Mouse (Mus musculus) midbrain, postnatal 0 days (tissue): Measurements from ENCODE around the gene Ehd1. TPM values are rescaled to one million over a fixed set of nuclear protein-coding genes. Genes with fewer than 3 reads are reported as not detected.
A peak's percentile ranks its signal among the peaks of the same experiment; 100 is the strongest.

ENCODE experiments used
- ATAC-seq: fragments of 200-750 bp; cut with Nextera tagmentation; 2 replicates; pipeline ENCODE4 v1.8.0; 2017; ENCODE audit warnings: moderate number of reproducible peaks, mild to moderate bottlenecking, moderate TSS enrichment, moderate library complexity; ENCODE audit not compliant: low FRiP score
- DNase-seq: peaks from one replicate; pipeline ENCODE4 v3.0.0-alpha.2; 2015; ENCODE audit warnings: low spot score
- H3K27ac ChIP-seq: fragments of 300-500 bp; sonication (generic); 2 replicates; pipeline ENCODE4 v1.5.1; 2014; ENCODE audit warnings: low read depth, mild to moderate bottlenecking, low read length, mixed read lengths
- H3K27me3 ChIP-seq: fragments of 300-500 bp; sonication (generic); 2 replicates; pipeline ENCODE4 v1.6.1; 2014; ENCODE audit warnings: low read length, control low read depth, mixed read lengths; ENCODE audit not compliant: insufficient read depth
- H3K36me3 ChIP-seq: fragments of 300-500 bp; sonication (generic); 2 replicates; pipeline ENCODE4 v1.6.1; 2014; ENCODE audit warnings: low read length, control low read depth, mixed read lengths; ENCODE audit not compliant: insufficient read depth
- H3K4me1 ChIP-seq: fragments of 300-500 bp; sonication (generic); 2 replicates; pipeline ENCODE4 v1.6.1; 2014; ENCODE audit warnings: mild to moderate bottlenecking, control low read depth, antibody characterized with exemption, low read length, mixed read lengths; ENCODE audit not compliant: insufficient read depth
- H3K4me2 ChIP-seq: fragments of 300-500 bp; sonication (generic); 2 replicates; pipeline ENCODE4 v1.6.1; 2014; ENCODE audit warnings: low read depth, mild to moderate bottlenecking, low read length, mixed read lengths; ENCODE audit not compliant: poor library complexity, severe bottlenecking
- H3K4me3 ChIP-seq: fragments of 300-500 bp; sonication (generic); 2 replicates; pipeline ENCODE4 v1.5.1; 2014; ENCODE audit warnings: low read depth, mild to moderate bottlenecking, low read length, moderate library complexity
- H3K9ac ChIP-seq: fragments of 300-500 bp; sonication (generic); replicated peaks from 2 replicates; pipeline ENCODE4 v1.6.1; 2014; ENCODE audit warnings: mild to moderate bottlenecking, low read length, moderate library complexity, mixed read lengths; ENCODE audit not compliant: poor library complexity, severe bottlenecking
- H3K9me3 ChIP-seq: fragments of 300-500 bp; sonication (generic); 2 replicates; pipeline ENCODE4 v1.6.1; 2016; ENCODE audit warnings: low read length, control low read depth
- CTCF ChIP-seq: IDR thresholded peaks from 2 replicates; pipeline ENCODE4 v1.5.1; 2016; ENCODE audit warnings: antibody characterized with exemption, mild to moderate bottlenecking
- WGBS: fragments of 180-500 bp; shearing (Covaris S2); extraction: QIAGEN DNeasy Blood & Tissue Kit; methylation state at CpG from one replicate; pipeline ENCODE4 v1.1.7; 2014; 5-methylcytosine and 5-hydroxymethylcytosine counted together
- polyA plus RNA-seq: library from polyadenylated mRNA; unstranded; fragments of >200 nt; fragmentation: Nextera tagmentation; extraction: Ambion mirVana; gene quantifications from 2 replicates; pipeline ENCODE4 v1.2.1, GENCODE M21; 2015
- total RNA-seq: library from RNA; depleted of rRNA; stranded (reverse); fragments of >200 nt; gene quantifications from 2 replicates; pipeline ENCODE4 v1.2.3, GENCODE M21; 2014

The Ehd1 gene
- total and polyA plus RNA-seq, 2 experiments from 2014 or later = 74.0 to 139 TPM

DNA sequence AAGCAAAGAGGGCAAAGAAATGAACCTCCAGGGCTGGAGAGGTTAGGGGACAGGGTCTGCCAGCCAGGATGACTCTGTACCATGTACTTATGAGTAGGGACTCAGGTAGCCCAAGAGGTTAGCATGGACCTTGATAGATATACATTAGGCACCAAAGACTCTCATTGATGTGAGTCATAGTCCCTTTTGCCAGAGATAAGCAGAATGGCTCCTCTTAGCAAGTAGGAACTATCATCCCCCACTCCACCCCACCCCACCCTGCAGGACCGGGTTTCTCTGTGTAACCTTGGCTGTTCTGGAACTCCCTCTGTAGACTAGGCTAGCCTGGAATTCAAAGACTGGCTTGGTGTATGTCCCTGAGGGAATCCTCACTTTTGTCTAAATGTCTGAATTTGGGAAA lies 36.4 kb upstream of the Ehd1 start:
- Histone ChIP-seq H3K4me1 (peaks cover 6% of the 10 kb centered on the region), H3K9me3 (no peaks in the 10 kb centered on the region), H3K27ac (no peak overlapping the region), H3K27me3 (no peaks in the 10 kb centered on the region), H3K4me2 (no peak overlapping the region), H3K36me3 (peaks cover 15% of the 10 kb centered on the region), H3K4me3 (no peak overlapping the region), H3K9ac (no peak overlapping the region)
- no peak for TF ChIP-seq CTCF
- DNase-seq = no peak
- 70% methylated on average over 1 of the region's 1 CpGs for WGBS
- ATAC-seq = no peak

DNA sequence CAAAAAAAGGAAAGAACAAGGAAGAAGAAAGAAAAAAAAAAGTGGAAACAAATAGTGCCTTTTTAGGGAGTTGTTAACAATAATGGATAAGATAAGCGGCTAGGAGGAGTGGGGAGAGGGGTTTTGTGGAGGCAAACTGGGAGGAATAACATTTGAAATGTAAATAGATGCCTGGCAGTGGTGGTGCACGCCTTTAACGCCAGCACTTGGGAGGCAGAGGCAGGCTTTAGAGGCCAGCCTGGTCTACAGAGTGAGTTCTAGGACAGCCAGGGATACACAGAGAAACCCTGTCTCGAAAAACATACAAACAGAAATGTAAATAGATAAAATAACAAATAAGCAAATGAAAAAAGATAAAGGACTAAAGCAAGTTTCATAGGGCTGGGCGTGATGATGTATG lies 35.8 kb upstream of the Ehd1 start:
- Histone ChIP-seq H3K27me3 (no peaks in the 10 kb centered on the region), H3K9ac (no peak overlapping the region), H3K9me3 (no peaks in the 10 kb centered on the region), H3K27ac (0 out of 2 replicates have a peak overlapping the region, but pooled peaks have one; percentile 32), H3K4me1 (peaks cover 6% of the 10 kb centered on the region), H3K4me3 (no peak overlapping the region), H3K36me3 (peaks cover 18% of the 10 kb centered on the region), H3K4me2 (no peak overlapping the region)
- 37% methylated on average over 5 of the region's 5 CpGs for whole genome bisulfite sequencing
- TF ChIP-seq CTCF = no peak
- DNase-seq (no peak), ATAC-seq (no peak)

DNA sequence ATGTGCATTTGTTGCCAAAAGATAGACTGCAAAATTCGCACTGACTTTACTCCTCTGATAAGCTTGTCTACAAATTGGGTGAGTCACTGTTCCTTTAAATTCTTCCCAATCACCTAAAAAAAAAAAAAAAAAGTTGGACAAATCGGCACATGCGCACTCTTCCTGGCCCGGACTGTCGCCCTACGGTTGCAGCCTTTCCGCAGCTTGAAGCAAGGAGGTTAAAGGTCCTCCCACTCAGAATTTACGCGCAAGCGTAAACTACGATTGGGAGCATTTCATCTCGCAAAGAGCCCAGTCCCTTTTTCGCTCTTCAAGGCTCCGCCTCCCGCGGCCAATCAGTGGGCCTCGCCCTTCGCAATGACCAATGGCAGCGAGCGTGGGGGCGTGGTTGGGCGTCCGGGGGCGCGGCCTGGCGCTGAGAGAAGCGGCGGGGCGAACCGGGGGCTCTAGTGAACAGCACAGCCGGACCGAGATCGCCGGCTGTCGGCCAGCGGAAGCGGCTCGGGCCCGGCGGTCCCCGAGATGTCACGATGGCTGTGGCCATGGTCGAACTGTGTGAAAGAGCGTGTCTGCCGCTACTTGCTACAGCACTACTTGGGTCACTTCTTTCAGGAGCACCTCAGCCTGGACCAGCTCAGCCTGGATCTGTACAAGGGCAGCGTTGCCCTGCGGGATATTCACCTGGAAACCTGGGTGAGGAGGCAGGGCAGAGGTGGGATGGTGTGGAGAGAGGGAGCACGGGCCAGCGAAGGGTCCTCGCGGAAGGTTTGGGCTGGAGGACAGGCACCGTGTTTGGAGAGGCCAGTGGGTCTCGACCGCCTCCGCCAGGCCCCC lies 35.0 kb upstream of the Ehd1 start, which contains the start of gene Atg2a:
Gene Atg2a, plus strand, starts transcription at position 395 of the 834 bp plus-strand sequence.
- peak within 1 kb of the TSS; percentile 88 for H3K4me3 ChIP-seq
- H3K4me2 ChIP-seq = peak within 1 kb of the TSS; percentile 91
- peaks cover 26% of the 10 kb centered on the region for H3K36me3 ChIP-seq
- DNase-seq (peak; percentile 100), ATAC-seq (peak; percentile 94)
- peak within 1 kb of the TSS; percentile 84 for H3K9ac ChIP-seq
- WGBS = under 1% methylated on average over 55 of the region's 55 CpGs
- H3K27me3 ChIP-seq = no peaks in the 10 kb centered on the region
- no peaks in the 10 kb centered on the region for H3K9me3 ChIP-seq
- peak within 1 kb of the TSS; percentile 62 for H3K27ac ChIP-seq
- TF ChIP-seq CTCF = peak; percentile 33
- H3K4me1 ChIP-seq = peaks cover 6% of the 10 kb centered on the region

DNA sequence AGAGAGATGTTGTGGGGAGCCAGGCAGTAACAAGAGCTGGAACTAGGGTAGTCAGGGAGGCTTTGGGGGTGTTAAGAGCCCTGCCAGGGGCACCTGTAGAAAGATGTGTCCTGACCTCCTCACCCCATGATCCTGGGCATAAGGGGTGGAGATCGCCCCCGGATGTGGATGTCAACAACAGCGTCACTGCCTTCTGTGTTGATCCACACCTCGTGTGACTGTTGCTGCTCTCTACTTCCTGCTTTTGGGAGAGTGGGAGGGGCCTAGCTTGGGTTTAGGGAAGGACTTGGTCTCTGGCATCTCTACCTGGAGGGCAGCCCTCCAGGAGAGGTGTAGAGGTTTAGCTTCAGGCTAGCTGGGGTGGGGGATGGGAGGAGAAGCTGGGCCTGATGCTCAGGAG lies 34.2 kb upstream of the Ehd1 start:
- peak overlapping the region; percentile 62; the same call in 1 of the 2 replicates for H3K27ac ChIP-seq
- DNase-seq = peak; percentile 25

DNA sequence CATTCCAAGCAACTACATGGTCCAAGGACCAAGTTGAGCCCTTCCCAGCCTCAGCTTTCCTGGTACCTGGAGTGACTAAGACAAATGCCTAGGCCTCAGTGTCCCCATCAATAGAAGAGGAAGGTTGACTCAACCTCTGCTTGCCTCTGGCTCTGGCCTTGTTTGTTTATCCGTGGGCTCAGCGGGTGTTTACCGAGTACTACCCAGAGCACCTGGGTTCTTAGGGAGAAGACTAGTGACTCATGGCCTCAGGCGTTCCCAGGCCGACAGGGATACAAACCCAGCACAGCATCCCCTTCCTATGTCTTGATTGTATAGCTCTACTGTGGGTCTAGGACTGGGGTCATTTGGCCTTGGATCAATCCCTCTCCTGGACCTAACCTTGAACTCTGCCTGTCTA lies 33.3 kb upstream of the Ehd1 start:
- Histone ChIP-seq H3K9ac (no peak overlapping the region), H3K4me2 (no peak overlapping the region), H3K4me1 (peaks cover 6% of the 10 kb centered on the region), H3K4me3 (no peak overlapping the region), H3K27me3 (no peaks in the 10 kb centered on the region), H3K27ac (no peak overlapping the region), H3K9me3 (no peaks in the 10 kb centered on the region), H3K36me3 (peaks cover 39% of the 10 kb centered on the region)
- no peak for TF ChIP-seq CTCF
- 83% methylated on average over 5 of the region's 5 CpGs for WGBS
- ATAC-seq = no peak
- DNase-seq = no peak

More for the DNA sequence above, 34.2 kb upstream of the Ehd1 start:
- Histone ChIP-seq H3K27me3 (no peaks in the 10 kb centered on the region), H3K36me3 (peaks cover 30% of the 10 kb centered on the region), H3K9me3 (no peaks in the 10 kb centered on the region), H3K4me1 (peaks cover 6% of the 10 kb centered on the region), H3K9ac (peak overlapping the region; percentile 84), H3K4me2 (peak overlapping the region; percentile 91), H3K4me3 (peak overlapping the region; percentile 88)
- no peak for TF ChIP-seq CTCF
- no peak for ATAC-seq
- WGBS = 2% methylated on average over 4 of the region's 4 CpGs

DNA sequence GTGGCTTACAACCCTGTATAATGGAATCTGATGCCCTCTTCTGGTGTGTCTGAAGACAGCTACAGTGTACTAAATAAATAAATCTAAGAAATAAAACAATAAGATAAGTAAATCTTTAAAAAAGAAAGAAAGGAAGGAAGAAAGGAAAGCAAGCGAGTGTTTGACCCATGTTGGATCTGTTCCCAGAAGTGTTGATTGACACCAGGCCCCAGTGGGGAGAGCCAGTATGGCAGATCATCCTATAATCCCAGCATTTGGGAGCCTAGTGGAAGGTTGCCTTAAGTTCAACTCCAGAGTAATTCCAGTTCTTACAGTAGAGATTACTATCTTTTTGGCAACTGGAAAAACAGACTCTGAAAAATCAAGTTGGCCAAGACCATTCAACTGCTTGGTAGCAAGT lies 30.7 kb upstream of the Ehd1 start:
- no peak for TF ChIP-seq CTCF
- no peaks in the 10 kb centered on the region for H3K9me3 ChIP-seq
- H3K4me3 ChIP-seq = no peak overlapping the region
- peaks cover 52% of the 10 kb centered on the region for H3K36me3 ChIP-seq
- peaks cover 6% of the 10 kb centered on the region for H3K4me1 ChIP-seq
- DNase-seq (no peak), ATAC-seq (no peak)
- no peak overlapping the region for H3K9ac ChIP-seq
- H3K27ac ChIP-seq = no peak overlapping the region
- no peaks in the 10 kb centered on the region for H3K27me3 ChIP-seq
- 73% methylated on average over 1 of the region's 1 CpGs for WGBS
- no peak overlapping the region for H3K4me2 ChIP-seq
